Mouse (Mus musculus): ENCODE measurements around the gene Rhof. TPM values are rescaled to one million over a fixed set of nuclear protein-coding genes. Genes with fewer than 3 reads are reported as not detected.

Gene Rhof
- polyA plus RNA-seq, 1 experiment from 2014 or later: 6.8 TPM

DNA sequence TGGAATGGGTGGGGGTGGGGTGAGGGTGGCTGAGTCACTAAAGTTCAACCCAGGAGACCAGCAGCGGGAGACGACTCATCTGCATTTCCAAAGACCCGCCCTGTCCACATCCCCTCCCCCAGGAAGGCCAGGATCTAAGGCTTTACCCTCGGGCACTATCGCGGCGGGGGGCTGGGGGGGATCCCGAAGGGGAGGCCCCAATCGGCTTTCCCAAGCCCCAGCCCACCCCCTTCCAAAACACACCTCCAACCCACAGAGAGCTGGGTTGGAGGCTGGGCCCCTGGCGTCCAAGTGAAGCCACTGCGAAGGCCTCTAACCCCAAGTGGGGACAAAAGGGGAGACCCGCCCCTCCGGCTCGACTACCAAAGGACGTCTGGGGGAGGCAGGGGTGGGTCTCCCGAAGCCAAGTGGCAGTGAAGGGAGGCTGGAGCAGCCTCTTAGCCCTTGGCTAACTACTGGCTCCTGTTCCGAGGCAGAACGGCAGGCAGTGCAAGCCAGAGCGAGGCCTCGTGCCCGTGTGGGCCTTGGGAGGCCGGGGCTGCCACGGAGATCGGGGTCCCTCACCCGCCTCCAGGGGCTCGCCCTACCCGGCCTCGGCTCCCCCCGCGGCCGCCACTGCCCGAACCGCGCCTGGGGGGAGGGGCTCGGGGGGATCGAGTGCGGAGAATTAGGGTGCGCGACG is 5.9 kb upstream of the Rhof start:
- Histone ChIP-seq H3K36me3 (ENCODE audit: control insufficient read depth, insufficient read depth, low read length) (peaks cover 34% of the 10 kb centered on the region), H3K4me2 (ENCODE audit: low read length) (peak overlapping the region; percentile 90), H3K4me3 (ENCODE audit: low read depth, low read length) (peak overlapping the region; percentile 94), H3K4me1 (ENCODE audit: control insufficient read depth, insufficient read depth, low read length) (peaks cover 38% of the 10 kb centered on the region), H3K27ac (ENCODE audit: low read depth, low read length) (peak overlapping the region; percentile 100), H3K9me3 (replicated peaks; ENCODE audit: control insufficient read depth, low read length) (no peaks in the 10 kb centered on the region), H3K27me3 (replicated peaks; ENCODE audit: control insufficient read depth, insufficient read depth, low read length) (no peaks in the 10 kb centered on the region), H3K9ac (ENCODE audit: low read length) (peak overlapping the region; percentile 100)
- 1% methylated on average over 34 of the region's 40 CpGs for WGBS
- DNase-seq (ENCODE audit: low spot score) (peak; percentile 83), ATAC-seq (peak; percentile 3; the same call in 1 of the 2 replicates)

DNA sequence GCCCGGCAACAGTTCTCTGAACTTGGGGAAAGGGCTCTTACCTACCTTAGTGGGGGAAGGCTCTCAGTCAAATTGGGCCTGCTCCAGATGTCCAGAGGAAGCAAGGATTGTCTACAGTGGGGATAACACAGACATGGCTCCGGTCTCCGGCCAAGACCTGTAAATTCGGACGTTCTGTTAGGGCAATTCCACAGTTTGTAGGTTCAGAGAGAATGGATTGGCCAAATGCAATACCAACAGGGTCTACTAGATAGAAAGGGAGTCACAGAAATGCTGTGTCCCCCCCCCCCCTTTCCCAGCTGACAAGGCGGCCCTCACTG is 5.4 kb upstream of the Rhof start:
- no peak for DNase-seq (ENCODE audit: low spot score)
- peaks cover 42% of the 10 kb centered on the region for H3K4me1 ChIP-seq (ENCODE audit: control insufficient read depth, insufficient read depth, low read length)

GRCm38 (mm10) chr5:123137044-123137909 is 4.8 kb upstream of the Rhof start:
- 2% methylated on average over 20 of the region's 20 CpGs for WGBS
- peak overlapping the region; percentile 100 for H3K9ac ChIP-seq (ENCODE audit: low read length)
- peak overlapping the region; percentile 90 for H3K4me2 ChIP-seq (ENCODE audit: low read length)
- no peaks in the 10 kb centered on the region for H3K27me3 ChIP-seq (replicated peaks; ENCODE audit: control insufficient read depth, insufficient read depth, low read length)
- H3K36me3 ChIP-seq (ENCODE audit: control insufficient read depth, insufficient read depth, low read length): peaks cover 40% of the 10 kb centered on the region
- ATAC-seq: no peak
- H3K4me1 ChIP-seq (ENCODE audit: control insufficient read depth, insufficient read depth, low read length): peaks cover 48% of the 10 kb centered on the region
- peak overlapping the region; percentile 100 for H3K27ac ChIP-seq (ENCODE audit: low read depth, low read length)
- H3K9me3 ChIP-seq (replicated peaks; ENCODE audit: control insufficient read depth, low read length): no peaks in the 10 kb centered on the region
- DNase-seq (ENCODE audit: low spot score): peak; percentile 74
- peak overlapping the region; percentile 94 for H3K4me3 ChIP-seq (ENCODE audit: low read depth, low read length)

More for the DNA sequence above, 5.4 kb upstream of the Rhof start:
- ATAC-seq: no peak
- Histone ChIP-seq H3K27me3 (replicated peaks; ENCODE audit: control insufficient read depth, insufficient read depth, low read length) (no peaks in the 10 kb centered on the region), H3K4me3 (ENCODE audit: low read depth, low read length) (peak overlapping the region; percentile 94), H3K36me3 (ENCODE audit: control insufficient read depth, insufficient read depth, low read length) (peaks cover 38% of the 10 kb centered on the region), H3K27ac (ENCODE audit: low read depth, low read length) (peak overlapping the region; percentile 100), H3K9me3 (replicated peaks; ENCODE audit: control insufficient read depth, low read length) (no peaks in the 10 kb centered on the region), H3K9ac (ENCODE audit: low read length) (peak overlapping the region; percentile 100), H3K4me2 (ENCODE audit: low read length) (peak overlapping the region; percentile 90)
- WGBS: 1% methylated on average over 5 of the region's 6 CpGs

GRCm38 (mm10) chr5:123136361-123137043 is 4.0 kb upstream of the Rhof start:
- DNase-seq (ENCODE audit: low spot score) (peak; percentile 94), ATAC-seq (peak; percentile 38)
- H3K9ac ChIP-seq (ENCODE audit: low read length): peak overlapping the region; percentile 100
- peak overlapping the region; percentile 94 for H3K4me3 ChIP-seq (ENCODE audit: low read depth, low read length)
- WGBS: 2% methylated on average over 13 of the region's 13 CpGs
- no peaks in the 10 kb centered on the region for H3K9me3 ChIP-seq (replicated peaks; ENCODE audit: control insufficient read depth, low read length)
- H3K36me3 ChIP-seq (ENCODE audit: control insufficient read depth, insufficient read depth, low read length): peaks cover 44% of the 10 kb centered on the region
- H3K4me1 ChIP-seq (ENCODE audit: control insufficient read depth, insufficient read depth, low read length): peaks cover 52% of the 10 kb centered on the region
- H3K27ac ChIP-seq (ENCODE audit: low read depth, low read length): peak overlapping the region; percentile 100
- H3K27me3 ChIP-seq (replicated peaks; ENCODE audit: control insufficient read depth, insufficient read depth, low read length): no peaks in the 10 kb centered on the region
- peak overlapping the region; percentile 90 for H3K4me2 ChIP-seq (ENCODE audit: low read length)

GRCm38 (mm10) chr5:123135471-123136360 is 3.2 kb upstream of the Rhof start:
- DNase-seq (ENCODE audit: low spot score) (peak; percentile 74), ATAC-seq (peak; percentile 11)
- WGBS: 2% methylated on average over 30 of the region's 30 CpGs
- H3K9me3 ChIP-seq (replicated peaks; ENCODE audit: control insufficient read depth, low read length): no peaks in the 10 kb centered on the region
- peak overlapping the region; percentile 94 for H3K4me3 ChIP-seq (ENCODE audit: low read depth, low read length)
- peak overlapping the region; percentile 100 for H3K27ac ChIP-seq (ENCODE audit: low read depth, low read length)
- peak overlapping the region; percentile 90 for H3K4me2 ChIP-seq (ENCODE audit: low read length)
- peak overlapping the region; percentile 100 for H3K9ac ChIP-seq (ENCODE audit: low read length)
- H3K27me3 ChIP-seq (replicated peaks; ENCODE audit: control insufficient read depth, insufficient read depth, low read length): no peaks in the 10 kb centered on the region
- peaks cover 52% of the 10 kb centered on the region for H3K4me1 ChIP-seq (ENCODE audit: control insufficient read depth, insufficient read depth, low read length)
- peaks cover 51% of the 10 kb centered on the region for H3K36me3 ChIP-seq (ENCODE audit: control insufficient read depth, insufficient read depth, low read length)

DNA sequence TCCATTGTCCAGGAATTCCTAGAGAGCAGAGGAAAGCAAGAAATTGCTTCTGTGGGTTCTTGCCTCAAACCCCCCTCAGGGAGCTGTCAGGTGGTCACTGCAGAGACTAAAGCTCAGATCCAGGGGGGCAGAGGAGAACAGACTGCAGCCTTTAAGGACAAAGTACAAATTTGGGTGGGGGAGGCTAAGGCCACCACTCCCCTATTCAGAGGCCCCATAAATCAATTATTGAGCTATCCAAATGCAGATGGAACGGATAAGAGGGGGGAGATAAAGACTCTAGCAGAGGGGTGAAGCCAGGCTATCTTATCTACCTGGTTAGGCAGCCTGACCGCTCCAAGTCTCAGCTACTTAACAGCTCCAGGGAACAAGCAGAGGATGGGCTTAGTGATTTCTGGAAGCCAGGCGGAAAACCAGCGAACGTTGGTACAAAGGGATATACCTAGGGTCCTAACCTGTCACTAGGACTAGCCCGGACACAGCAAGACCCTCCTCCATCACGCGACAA is 2.4 kb upstream of the Rhof start:
- DNase-seq (ENCODE audit: low spot score) (peak; percentile 14), ATAC-seq (no peak)
- peak overlapping the region; percentile 94 for H3K4me3 ChIP-seq (ENCODE audit: low read depth, low read length)
- peak overlapping the region; percentile 90 for H3K4me2 ChIP-seq (ENCODE audit: low read length)
- no peaks in the 10 kb centered on the region for H3K9me3 ChIP-seq (replicated peaks; ENCODE audit: control insufficient read depth, low read length)
- H3K27me3 ChIP-seq (replicated peaks; ENCODE audit: control insufficient read depth, insufficient read depth, low read length): no peaks in the 10 kb centered on the region
- peaks cover 58% of the 10 kb centered on the region for H3K36me3 ChIP-seq (ENCODE audit: control insufficient read depth, insufficient read depth, low read length)
- H3K4me1 ChIP-seq (ENCODE audit: control insufficient read depth, insufficient read depth, low read length): peaks cover 52% of the 10 kb centered on the region
- H3K27ac ChIP-seq (ENCODE audit: low read depth, low read length): peak overlapping the region; percentile 100
- 19% methylated on average over 8 of the region's 8 CpGs for WGBS
- peak overlapping the region; percentile 100 for H3K9ac ChIP-seq (ENCODE audit: low read length)

DNA sequence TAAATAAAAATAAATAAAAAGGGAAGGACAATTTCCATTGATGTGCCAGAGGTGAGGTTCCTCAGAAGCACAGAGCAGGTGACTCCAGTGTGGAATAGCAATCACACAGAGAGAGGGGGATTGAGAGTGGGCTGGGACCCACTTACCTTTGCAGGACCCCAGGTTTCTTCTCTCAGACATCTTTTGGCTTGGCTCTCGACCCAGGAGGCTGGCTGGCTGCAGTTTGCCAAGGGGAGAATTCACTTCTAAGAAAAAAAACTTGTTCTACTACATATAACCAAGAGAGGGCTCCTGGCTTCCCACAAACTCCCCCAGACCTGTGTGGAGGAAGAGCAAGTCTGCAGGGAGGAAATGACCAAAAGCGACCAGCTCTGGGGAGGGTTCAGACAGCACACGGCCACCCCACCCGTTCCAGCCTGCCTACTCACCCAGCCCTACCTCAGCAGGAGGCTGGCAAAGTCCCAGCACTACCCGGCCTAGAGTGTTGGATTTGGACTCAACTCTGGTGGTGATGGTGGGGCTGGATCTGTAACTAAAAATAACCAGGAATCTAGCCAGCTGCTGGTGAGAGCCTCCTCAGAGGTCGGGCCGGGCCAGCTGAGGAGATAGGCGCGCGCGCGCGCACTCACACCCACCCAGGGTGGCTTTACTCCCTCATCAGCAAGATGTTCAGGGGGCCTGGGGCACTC is 1.8 kb upstream of the Rhof start:
- ATAC-seq (no peak), DNase-seq (ENCODE audit: low spot score) (peak; percentile 37)
- H3K4me1 ChIP-seq (ENCODE audit: control insufficient read depth, insufficient read depth, low read length): peaks cover 52% of the 10 kb centered on the region
- H3K27ac ChIP-seq (ENCODE audit: low read depth, low read length): peak overlapping the region; percentile 100
- H3K36me3 ChIP-seq (ENCODE audit: control insufficient read depth, insufficient read depth, low read length): peaks cover 64% of the 10 kb centered on the region
- peak overlapping the region; percentile 90 for H3K4me2 ChIP-seq (ENCODE audit: low read length)
- H3K9me3 ChIP-seq (replicated peaks; ENCODE audit: control insufficient read depth, low read length): no peaks in the 10 kb centered on the region
- no peaks in the 10 kb centered on the region for H3K27me3 ChIP-seq (replicated peaks; ENCODE audit: control insufficient read depth, insufficient read depth, low read length)
- peak overlapping the region; percentile 94 for H3K4me3 ChIP-seq (ENCODE audit: low read depth, low read length)
- peak overlapping the region; percentile 100 for H3K9ac ChIP-seq (ENCODE audit: low read length)
- 21% methylated on average over 13 of the region's 13 CpGs for WGBS
